In genomic region chr16:11068666-11069065, GRCm38 (mm10) we compare ENCODE assay signal across 11 mouse cellular contexts. TPM values are rescaled to one million over a fixed set of nuclear protein-coding genes. Genes with fewer than 3 reads are reported as not detected.
DNase-seq lines count a peak whose midpoint lies in the region; ATAC-seq and TF ChIP-seq lines count a peak whose summit lies in the region.
"Had no signal": no experiment of that assay in that cellular context is flagged by ENCODE, and none has a peak within 500 bp of the region (broad histone marks: within the 10 kb centered on the region; RNA-seq: fewer than 3 reads in every experiment).

No protein-coding gene starts in this region.

- intact Hi-C loops in gastrocnemius, postnatal 14 days (cut with DNase I; ENCODE audit: low total_unique reads), result no loop called here

- WGBS in kidney, adult 2 months, result 92% methylated on average over 3 of the region's 3 CpGs
- WGBS in kidney, embryonic 16.5 days, result 91% methylated on average over 3 of the region's 3 CpGs
- 90% methylated on average over 3 of the region's 3 CpGs for WGBS in embryonic facial prominence, embryonic 12.5 days
- 94% methylated on average over 3 of the region's 3 CpGs for WGBS in forebrain, postnatal 0 days
- 96% methylated on average over 3 of the region's 3 CpGs for WGBS in midbrain, embryonic 14.5 days

- H3K9me3 ChIP-seq in kidney, embryonic 16.5 days (ENCODE audit: low read length), result no peaks in the 10 kb centered on the region
- H3K9me3 ChIP-seq in embryonic facial prominence, embryonic 12.5 days, result no peaks in the 10 kb centered on the region
- H3K9me3 ChIP-seq in forebrain, postnatal 0 days (ENCODE audit: low read length), result no peaks in the 10 kb centered on the region
- no peaks in the 10 kb centered on the region for H3K9me3 ChIP-seq in midbrain, embryonic 14.5 days (ENCODE audit: control insufficient read depth, low read length)

- no peak for TF ChIP-seq POLR2A in kidney, adult 2 months (IDR thresholded peaks at IDR 0.05; ENCODE audit: low read depth, low read length)

- H3K4me2 ChIP-seq in kidney, embryonic 16.5 days (replicated peaks; ENCODE audit: low read depth, low read length), result no peak overlapping the region; the same call in 1 of the 2 replicates
- peak overlapping the region; percentile 78 for H3K4me2 ChIP-seq in embryonic facial prominence, embryonic 12.5 days (replicated peaks)
- peak overlapping the region; percentile 74; the same call in 1 of the 2 replicates for H3K4me2 ChIP-seq in forebrain, postnatal 0 days (ENCODE audit: low read depth)
- H3K4me2 ChIP-seq in midbrain, embryonic 14.5 days (ENCODE audit: low read length), result peak overlapping the region; percentile 96

- no peak overlapping the region for H3K9ac ChIP-seq in kidney, embryonic 16.5 days (replicated peaks; ENCODE audit: low read length)
- no peak overlapping the region for H3K9ac ChIP-seq in embryonic facial prominence, embryonic 12.5 days
- H3K9ac ChIP-seq in forebrain, postnatal 0 days, result no peak overlapping the region
- H3K9ac ChIP-seq in midbrain, embryonic 14.5 days (replicated peaks; ENCODE audit: low read length), result 0 out of 2 replicates have a peak overlapping the region, but pooled peaks have one; percentile 98

- H3K4me3 ChIP-seq in kidney, adult 2 months (ENCODE audit: insufficient read depth, low read depth, low read length), result no peak overlapping the region
- H3K4me3 ChIP-seq in kidney, embryonic 16.5 days (ENCODE audit: low read length), result no peak overlapping the region
- H3K4me3 ChIP-seq in embryonic facial prominence, embryonic 12.5 days, result no peak overlapping the region
- no peak overlapping the region for H3K4me3 ChIP-seq in forebrain, postnatal 0 days (ENCODE audit: low read depth, low read length)
- no peak overlapping the region for H3K4me3 ChIP-seq in midbrain, embryonic 14.5 days (replicated peaks; ENCODE audit: low read depth, low read length)

- H3K27ac ChIP-seq in kidney, adult 2 months (ENCODE audit: insufficient read depth, low read depth, low read length), result 0 out of 2 replicates have a peak overlapping the region, but pooled peaks have one; percentile 90
- H3K27ac ChIP-seq in kidney, embryonic 16.5 days (ENCODE audit: low read length), result no peak overlapping the region
- no peak overlapping the region for H3K27ac ChIP-seq in embryonic facial prominence, embryonic 12.5 days
- H3K27ac ChIP-seq in forebrain, postnatal 0 days (ENCODE audit: low read depth, low read length), result no peak overlapping the region
- H3K27ac ChIP-seq in midbrain, embryonic 14.5 days (replicated peaks; ENCODE audit: low read depth, low read length), result no peak overlapping the region

- no peaks in the 10 kb centered on the region for H3K36me3 ChIP-seq in kidney, adult 2 months (ENCODE audit: control insufficient read depth, insufficient read depth, low read length)
- H3K36me3 ChIP-seq in kidney, embryonic 16.5 days (ENCODE audit: insufficient read depth, low read length), result peaks cover 25% of the 10 kb centered on the region
- H3K36me3 ChIP-seq in embryonic facial prominence, embryonic 12.5 days, result peaks cover 30% of the 10 kb centered on the region
- H3K36me3 ChIP-seq in forebrain, postnatal 0 days (ENCODE audit: insufficient read depth), result peaks cover 22% of the 10 kb centered on the region; the same call in 1 of the 2 replicates
- peaks cover 27% of the 10 kb centered on the region for H3K36me3 ChIP-seq in midbrain, embryonic 14.5 days (ENCODE audit: control insufficient read depth, insufficient read depth, low read length)

- no peak for ATAC-seq in kidney, embryonic 16.5 days (ENCODE audit: low FRiP score, low TSS enrichment)
- no peak for ATAC-seq in embryonic facial prominence, embryonic 12.5 days (ENCODE audit: insufficient number of reproducible peaks, insufficient read depth, low FRiP score, low TSS enrichment)
- no peak for ATAC-seq in forebrain, postnatal 0 days
- ATAC-seq in midbrain, embryonic 14.5 days (ENCODE audit: low FRiP score, low TSS enrichment), result no peak

- DNase-seq in kidney, adult 2 months, result no peak
- DNase-seq in forebrain, postnatal 0 days, result no peak
- no peak for DNase-seq in midbrain, embryonic 14.5 days
- DNase-seq in ovary, postnatal 10 days (ENCODE audit: low spot score), result no peak
- no peak for DNase-seq in testis, postnatal 14 days (ENCODE audit: low spot score)
- no peak for DNase-seq in gastrocnemius, postnatal 14 days
- DNase-seq: cerebellum, adult 18-20 months; right cerebral cortex, postnatal 25 days; thymus, postnatal 36 days had no signal

- no peak for TF ChIP-seq CTCF in kidney, adult 2 months (conservative IDR thresholded peaks at IDR 0.05; ENCODE audit: insufficient read depth, insufficient read length, low read depth, low read length)
- TF ChIP-seq CTCF in forebrain, postnatal 0 days (IDR thresholded peaks at IDR 0.05; ENCODE audit: low read depth), result no peak

- peaks cover 47% of the 10 kb centered on the region for H3K4me1 ChIP-seq in kidney, adult 2 months (ENCODE audit: control insufficient read depth, insufficient read depth, low read length)
- peaks cover 43% of the 10 kb centered on the region for H3K4me1 ChIP-seq in kidney, embryonic 16.5 days (ENCODE audit: insufficient read depth, low read length)
- H3K4me1 ChIP-seq in embryonic facial prominence, embryonic 12.5 days, result peaks cover 41% of the 10 kb centered on the region
- H3K4me1 ChIP-seq in forebrain, postnatal 0 days (ENCODE audit: insufficient read depth), result peaks cover 42% of the 10 kb centered on the region
- peaks cover 49% of the 10 kb centered on the region for H3K4me1 ChIP-seq in midbrain, embryonic 14.5 days (ENCODE audit: control insufficient read depth, insufficient read depth, low read length)

- H3K27me3 ChIP-seq in kidney, adult 2 months (replicated peaks; ENCODE audit: control insufficient read depth, insufficient read depth, low read length), result no peaks in the 10 kb centered on the region
- no peaks in the 10 kb centered on the region for H3K27me3 ChIP-seq in kidney, embryonic 16.5 days (ENCODE audit: insufficient read depth, low read length)
- H3K27me3 ChIP-seq in embryonic facial prominence, embryonic 12.5 days, result no peaks in the 10 kb centered on the region
- no peaks in the 10 kb centered on the region for H3K27me3 ChIP-seq in forebrain, postnatal 0 days (ENCODE audit: insufficient read depth, low read length)
- no peaks in the 10 kb centered on the region for H3K27me3 ChIP-seq in midbrain, embryonic 14.5 days (ENCODE audit: control insufficient read depth, insufficient read depth, low read length)

RNA-seq across cellular contexts. Expression of gene Litaf, which starts 2.7 kb away (rescaled TPM):
- 125 and 145 TPM in 2 replicates for polyA plus RNA-seq in kidney, adult 2 months (2012; rRNA removed)
- polyA plus RNA-seq in kidney, embryonic 16.5 days (2015; fragmentation: Nextera tagmentation; extraction: Ambion mirVana), result 134 and 138 TPM in 2 replicates
- polyA plus RNA-seq in embryonic facial prominence, embryonic 12.5 days (2016; fragmentation: Nextera tagmentation; extraction: Ambion mirVana), result 102 and 103 TPM in 2 replicates
- 11.4 and 16.9 TPM in 2 replicates for total RNA-seq in forebrain, postnatal 0 days (2014; rRNA removed)
- 20.7 and 24.0 TPM in 2 replicates for polyA plus RNA-seq in forebrain, postnatal 0 days (2015; fragmentation: Nextera tagmentation; extraction: Ambion mirVana)
- 20.7 and 32.0 TPM in 2 replicates for polyA plus RNA-seq in midbrain, embryonic 14.5 days (2014; fragmentation: Nextera tagmentation; extraction: Ambion mirVana)
- 10 to 100 TPM; 17.0 to 19.2 TPM for total RNA-seq in gastrocnemius, postnatal 14 days (2021)

RNA-seq across cellular contexts. Expression of gene Snn, which starts 7.9 kb away (rescaled TPM):
- polyA plus RNA-seq in kidney, adult 2 months (2012; rRNA removed), result 67.2 and 71.2 TPM in 2 replicates
- polyA plus RNA-seq in kidney, embryonic 16.5 days (2015; fragmentation: Nextera tagmentation; extraction: Ambion mirVana), result 40.6 and 42.1 TPM in 2 replicates
- polyA plus RNA-seq in embryonic facial prominence, embryonic 12.5 days (2016; fragmentation: Nextera tagmentation; extraction: Ambion mirVana), result 63.2 and 63.4 TPM in 2 replicates
- total RNA-seq in forebrain, postnatal 0 days (2014; rRNA removed), result 324 and 367 TPM in 2 replicates
- polyA plus RNA-seq in forebrain, postnatal 0 days (2015; fragmentation: Nextera tagmentation; extraction: Ambion mirVana), result 179 and 198 TPM in 2 replicates
- polyA plus RNA-seq in midbrain, embryonic 14.5 days (2014; fragmentation: Nextera tagmentation; extraction: Ambion mirVana), result 129 and 169 TPM in 2 replicates
- 10 to 100 TPM in 1 of 2 experiments, 1 to 10 TPM in 1; 7.6 to 10.9 TPM for total RNA-seq in gastrocnemius, postnatal 14 days (2021)
